Mouse (Mus musculus) E14TG2a.4 (cell line): ENCODE measurements around the gene Apoa2.

Experiments
- CTCF ChIP-seq: conservative IDR thresholded peaks from 2 replicates; pipeline ENCODE4 v1.5.1; 2014; ENCODE audit warnings: low read length
- NANOG ChIP-seq: IDR thresholded peaks from 2 replicates; pipeline ENCODE4 v1.6.1; 2014; ENCODE audit warnings: borderline replicate concordance, low read length, mixed read lengths
- POU5F1 ChIP-seq: IDR thresholded peaks from 2 replicates; pipeline ENCODE4 v1.6.1; 2014; ENCODE audit warnings: low read length, borderline replicate concordance

DNA sequence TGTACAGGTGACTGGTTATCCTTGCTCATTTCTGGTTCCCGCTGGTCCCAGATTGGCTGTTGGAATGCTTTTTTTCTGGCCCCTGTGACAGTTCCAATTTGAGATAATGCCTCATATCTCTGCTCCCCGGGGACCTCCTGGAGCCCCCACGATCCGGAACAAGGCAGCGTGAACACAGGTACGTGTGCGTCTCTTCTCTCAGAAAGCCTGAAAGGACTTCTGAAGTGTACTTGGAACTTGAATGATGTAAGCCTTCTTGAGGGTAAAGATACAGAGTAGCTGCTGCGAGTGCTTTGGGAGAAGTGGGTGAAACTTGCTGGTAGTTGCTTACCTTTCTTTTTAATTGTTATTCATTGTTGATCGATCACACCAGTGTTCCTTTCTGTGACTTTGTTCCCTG, 46.3 kb downstream of the Apoa2 start:
- TF ChIP-seq CTCF (no peak), POU5F1 (no peak), NANOG (no peak)
